25 mouse cellular contexts compared by ENCODE assay signal in genomic region chr11:68381318-68381717, GRCm38 (mm10). TPM values are rescaled to one million over a fixed set of nuclear protein-coding genes. Genes with fewer than 3 reads are reported as not detected.
A peak's percentile ranks its signal among the peaks of the same experiment; 100 is the strongest.
DNase-seq lines count a peak whose midpoint lies in the region; ATAC-seq lines count a peak whose summit lies in the region.
"Had no signal": no experiment of that assay in that cellular context is flagged by ENCODE, and none has a peak within 500 bp of the region (broad histone marks: within the 10 kb centered on the region; RNA-seq: fewer than 3 reads in every experiment).

No protein-coding gene starts in this region.

- no peak overlapping the region for H3K9ac ChIP-seq in hindbrain, embryonic 12.5 days
- no peak overlapping the region; the same call in 1 of the 2 replicates for H3K9ac ChIP-seq in midbrain, embryonic 11.5 days (ENCODE audit: low read length)
- H3K9ac ChIP-seq in midbrain, embryonic 15.5 days, result no peak overlapping the region
- H3K9ac ChIP-seq in midbrain, embryonic 13.5 days (replicated peaks), result no peak overlapping the region
- H3K9ac ChIP-seq: heart, embryonic 12.5 days; limb, embryonic 13.5 days; lung, embryonic 15.5 days had no signal

- no peaks in the 10 kb centered on the region for H3K36me3 ChIP-seq in hindbrain, embryonic 12.5 days
- peaks cover 33% of the 10 kb centered on the region for H3K36me3 ChIP-seq in hindbrain, embryonic 10.5 days
- H3K36me3 ChIP-seq in midbrain, embryonic 11.5 days (ENCODE audit: control insufficient read depth, insufficient read depth, low read length), result peaks cover 2% of the 10 kb centered on the region; the same call in 1 of the 2 replicates
- no peaks in the 10 kb centered on the region for H3K36me3 ChIP-seq in midbrain, embryonic 15.5 days (replicated peaks)
- H3K36me3 ChIP-seq in midbrain, embryonic 13.5 days, result no peaks in the 10 kb centered on the region
- H3K36me3 ChIP-seq: limb, embryonic 13.5 days; lung, embryonic 15.5 days had no signal

- no peak for DNase-seq in hindbrain, embryonic 10.5 days (ENCODE audit: low spot score)
- no peak for DNase-seq in midbrain, embryonic 11.5 days (ENCODE audit: low spot score, missing footprints)
- DNase-seq in T-cell, adult 2 months (ENCODE audit: low spot score), result no peak
- no peak for DNase-seq in gastrocnemius, adult 18-20 months (ENCODE audit: low spot score)
- DNase-seq: adrenal gland, postnatal 25 days; cerebellum, adult 18-20 months; cerebellum, postnatal 10 days; heart, adult 2 months; heart, postnatal 4 days; kidney, adult 18-20 months; kidney, postnatal 36 days; thymus, adult 2 months; thymus, postnatal 36 days had no signal

- H3K4me1 ChIP-seq in hindbrain, embryonic 12.5 days, result peaks cover 48% of the 10 kb centered on the region
- peaks cover 81% of the 10 kb centered on the region for H3K4me1 ChIP-seq in hindbrain, embryonic 10.5 days (replicated peaks)
- peaks cover 49% of the 10 kb centered on the region for H3K4me1 ChIP-seq in midbrain, embryonic 11.5 days (ENCODE audit: control insufficient read depth, insufficient read depth, low read length)
- H3K4me1 ChIP-seq in midbrain, embryonic 15.5 days, result peaks cover 36% of the 10 kb centered on the region
- H3K4me1 ChIP-seq in midbrain, embryonic 13.5 days (replicated peaks), result peaks cover 61% of the 10 kb centered on the region

- no peaks in the 10 kb centered on the region for H3K9me3 ChIP-seq in hindbrain, embryonic 12.5 days (replicated peaks)
- no peaks in the 10 kb centered on the region for H3K9me3 ChIP-seq in hindbrain, embryonic 10.5 days
- H3K9me3 ChIP-seq in midbrain, embryonic 11.5 days (ENCODE audit: control insufficient read depth, low read length), result no peaks in the 10 kb centered on the region
- H3K9me3 ChIP-seq in midbrain, embryonic 15.5 days, result no peaks in the 10 kb centered on the region
- no peaks in the 10 kb centered on the region for H3K9me3 ChIP-seq in midbrain, embryonic 13.5 days
- H3K9me3 ChIP-seq: heart, embryonic 12.5 days; limb, embryonic 13.5 days; lung, embryonic 15.5 days had no signal

- WGBS in hindbrain, embryonic 12.5 days, result 66% methylated on average over 9 of the region's 9 CpGs
- WGBS in hindbrain, embryonic 10.5 days, result 75% methylated on average over 9 of the region's 9 CpGs
- 61% methylated on average over 9 of the region's 9 CpGs for WGBS in midbrain, embryonic 11.5 days
- 61% methylated on average over 9 of the region's 9 CpGs for WGBS in midbrain, embryonic 15.5 days
- WGBS in midbrain, embryonic 13.5 days, result 65% methylated on average over 9 of the region's 9 CpGs

- H3K4me2 ChIP-seq in hindbrain, embryonic 12.5 days (replicated peaks), result peak overlapping the region; percentile 22
- H3K4me2 ChIP-seq in midbrain, embryonic 11.5 days, result peak overlapping the region; percentile 32; the same call in 1 of the 2 replicates
- no peak overlapping the region for H3K4me2 ChIP-seq in midbrain, embryonic 15.5 days
- peak overlapping the region; percentile 9 for H3K4me2 ChIP-seq in midbrain, embryonic 13.5 days (replicated peaks)
- H3K4me2 ChIP-seq: heart, embryonic 12.5 days; limb, embryonic 13.5 days; liver, embryonic 11.5 days; lung, embryonic 15.5 days had no signal

- H3K4me3 ChIP-seq in hindbrain, embryonic 12.5 days, result no peak overlapping the region
- no peak overlapping the region; the same call in 1 of the 2 replicates for H3K4me3 ChIP-seq in hindbrain, embryonic 10.5 days
- no peak overlapping the region for H3K4me3 ChIP-seq in midbrain, embryonic 11.5 days (ENCODE audit: low read depth, low read length)
- no peak overlapping the region for H3K4me3 ChIP-seq in midbrain, embryonic 15.5 days
- H3K4me3 ChIP-seq in midbrain, embryonic 13.5 days (replicated peaks), result no peak overlapping the region
- H3K4me3 ChIP-seq: heart, adult 2 months; heart, embryonic 12.5 days; limb, embryonic 13.5 days; lung, embryonic 15.5 days had no signal

- ATAC-seq in hindbrain, embryonic 12.5 days (ENCODE audit: low FRiP score), result no peak
- ATAC-seq in midbrain, embryonic 11.5 days (ENCODE audit: low FRiP score), result no peak
- ATAC-seq in midbrain, embryonic 15.5 days (replicated peaks), result no peak
- ATAC-seq in midbrain, embryonic 13.5 days, result no peak
- ATAC-seq: forebrain, embryonic 16.5 days; Patski had no signal

- no peak overlapping the region for H3K27ac ChIP-seq in hindbrain, embryonic 12.5 days
- no peak overlapping the region for H3K27ac ChIP-seq in hindbrain, embryonic 10.5 days
- no peak overlapping the region for H3K27ac ChIP-seq in midbrain, embryonic 11.5 days (ENCODE audit: low read depth, low read length)
- H3K27ac ChIP-seq in midbrain, embryonic 15.5 days, result no peak overlapping the region
- H3K27ac ChIP-seq in midbrain, embryonic 13.5 days, result no peak overlapping the region; the same call in 1 of the 2 replicates
- H3K27ac ChIP-seq: heart, adult 2 months; limb, embryonic 13.5 days; lung, embryonic 15.5 days had no signal

- H3K27me3 ChIP-seq in hindbrain, embryonic 12.5 days, result peaks cover 67% of the 10 kb centered on the region
- peaks cover 93% of the 10 kb centered on the region for H3K27me3 ChIP-seq in hindbrain, embryonic 10.5 days (ENCODE audit: insufficient read depth, poor library complexity, severe bottlenecking)
- H3K27me3 ChIP-seq in midbrain, embryonic 11.5 days (ENCODE audit: control insufficient read depth, insufficient read depth, low read length), result peaks cover 60% of the 10 kb centered on the region
- peaks cover 44% of the 10 kb centered on the region for H3K27me3 ChIP-seq in midbrain, embryonic 15.5 days (replicated peaks)
- peaks cover 78% of the 10 kb centered on the region for H3K27me3 ChIP-seq in midbrain, embryonic 13.5 days
- H3K27me3 ChIP-seq: Patski had no signal

RNA-seq across cellular contexts. Expression of gene Ntn1, which starts 19.3 kb away (rescaled TPM):
- 50.9 and 58.7 TPM in 2 replicates for polyA plus RNA-seq in hindbrain, embryonic 12.5 days (2016; fragmentation: Nextera tagmentation; extraction: Ambion mirVana)
- polyA plus RNA-seq in hindbrain, embryonic 10.5 days (2016; fragmentation: Nextera tagmentation; extraction: Ambion mirVana), result 18.2 and 23.7 TPM in 2 replicates
- 10.0 and 10.2 TPM in 2 replicates for polyA plus RNA-seq in midbrain, embryonic 11.5 days (2014; fragmentation: Nextera tagmentation; extraction: Ambion mirVana)
- polyA plus RNA-seq in midbrain, embryonic 15.5 days (2015; fragmentation: Nextera tagmentation; extraction: Ambion mirVana), result 22.7 and 23.2 TPM in 2 replicates
- 17.3 and 31.0 TPM in 2 replicates for polyA plus RNA-seq in midbrain, embryonic 13.5 days (2015; fragmentation: Nextera tagmentation; extraction: Ambion mirVana)
- total RNA-seq in gastrocnemius, adult 18-20 months (2021), result 1 to 10 TPM; 3.4 to 7.0 TPM
- total RNA-seq: common myeloid progenitor, adult 5-6 weeks; megakaryocyte progenitor cell, adult 5-6 weeks; MEL had no signal

RNA-seq across cellular contexts. Expression of gene Pik3r5, which starts 50.6 kb away (rescaled TPM):
- polyA plus RNA-seq in hindbrain, embryonic 12.5 days (2016; fragmentation: Nextera tagmentation; extraction: Ambion mirVana), result 0.81 and 1.0 TPM in 2 replicates
- polyA plus RNA-seq in hindbrain, embryonic 10.5 days (2016; fragmentation: Nextera tagmentation; extraction: Ambion mirVana), result 0.88 and 1.2 TPM in 2 replicates
- polyA plus RNA-seq in midbrain, embryonic 11.5 days (2014; fragmentation: Nextera tagmentation; extraction: Ambion mirVana), result 0.43 and 0.92 TPM in 2 replicates
- 0.10 and 0.43 TPM in 2 replicates for polyA plus RNA-seq in midbrain, embryonic 15.5 days (2015; fragmentation: Nextera tagmentation; extraction: Ambion mirVana)
- polyA plus RNA-seq in midbrain, embryonic 13.5 days (2015; fragmentation: Nextera tagmentation; extraction: Ambion mirVana), result 0.24 and 0.50 TPM in 2 replicates
- under 1 TPM; 0.23 to 0.88 TPM for total RNA-seq in gastrocnemius, adult 18-20 months (2021)
